ENCODE assay signal across 15 mouse cellular contexts in genomic region chr5:147092448-147092847, GRCm38 (mm10).
"Had no signal": no experiment of that assay in that cellular context is flagged by ENCODE, and none has a peak within 500 bp of the region (broad histone marks: within the 10 kb centered on the region; RNA-seq: fewer than 3 reads in every experiment).

No protein-coding gene starts in this region.

- H3K4me3 ChIP-seq: neural tube, embryonic 13.5 days; neural tube, embryonic 15.5 days; stomach, embryonic 15.5 days had no signal

- H3K27me3 ChIP-seq: neural tube, embryonic 13.5 days; neural tube, embryonic 15.5 days; stomach, embryonic 15.5 days had no signal

- DNase-seq: retina, postnatal 1 day; right cerebral cortex, adult 18-20 months; right cerebral cortex, postnatal 14 days; right cerebral cortex, postnatal 25 days; right cerebral cortex, postnatal 4 days; spleen, adult 18-20 months; thymus, adult 18-20 months; thymus, adult 2 months; thymus, postnatal 14 days; thymus, postnatal 25 days; thymus, postnatal 36 days; thymus, postnatal 4 days had no signal

- H3K4me2 ChIP-seq: neural tube, embryonic 13.5 days; neural tube, embryonic 15.5 days; stomach, embryonic 15.5 days had no signal

- H3K36me3 ChIP-seq: neural tube, embryonic 15.5 days; stomach, embryonic 15.5 days had no signal
